Mouse (Mus musculus) cortical plate, adult 2 months (tissue): Measurements from ENCODE around the gene Celf2.

ENCODE experiments used
- CTCF ChIP-seq: fragments of 200-500 bp; IDR thresholded peaks from 2 replicates; pipeline ENCODE4 v1.5.1; 2011; ENCODE audit warnings: mild to moderate bottlenecking, control low read depth, low read length; ENCODE audit not compliant: insufficient read depth; ENCODE audit errors: extremely low read depth
- POLR2A ChIP-seq: fragments of 200-500 bp; IDR thresholded peaks from 2 replicates; pipeline ENCODE4 v1.6.1; 2011; ENCODE audit warnings: mild to moderate bottlenecking, low read length, control low read depth; ENCODE audit not compliant: insufficient read depth; ENCODE audit errors: extremely low read depth

DNA sequence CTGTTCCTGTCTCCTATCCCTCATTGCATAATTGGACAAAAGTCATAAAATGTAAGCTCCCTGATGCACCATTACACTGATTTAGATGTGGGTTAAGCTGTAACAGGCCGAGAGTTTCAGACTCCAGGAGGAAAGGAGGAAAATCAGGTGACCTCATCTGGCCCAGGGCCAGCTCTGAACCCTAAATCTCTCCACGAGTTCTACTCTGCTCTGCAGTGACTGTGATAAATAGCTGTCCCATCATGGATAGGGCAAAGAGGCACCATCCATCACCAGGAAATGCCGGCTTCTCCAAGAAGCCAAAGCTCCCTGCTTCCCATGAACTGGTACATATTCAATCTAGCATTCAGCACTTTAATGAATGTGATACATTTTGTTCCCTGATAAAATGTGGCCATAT lies 439.9 kb downstream of the Celf2 start:
- TF ChIP-seq CTCF (no peak), POLR2A (no peak)
